Mouse (Mus musculus) thymus, adult 2 months (tissue): ENCODE data around the gene Marveld1.

Experiments
- CTCF ChIP-seq: fragments of 200-500 bp; IDR thresholded peaks from 2 replicates; pipeline ENCODE4 v1.5.1; 2012; ENCODE audit warnings: mild to moderate bottlenecking, control low read depth, low read length, moderate library complexity, borderline replicate concordance; ENCODE audit not compliant: control insufficient read depth, poor library complexity, insufficient read depth; ENCODE audit errors: extremely low read depth
- POLR2A ChIP-seq: fragments of 200-500 bp; IDR thresholded peaks from 2 replicates; pipeline ENCODE4 v1.6.1; 2012; ENCODE audit warnings: mild to moderate bottlenecking, low read length, control low read depth, moderate library complexity; ENCODE audit not compliant: control insufficient read depth, poor library complexity, insufficient read depth; ENCODE audit errors: extremely low read depth

DNA sequence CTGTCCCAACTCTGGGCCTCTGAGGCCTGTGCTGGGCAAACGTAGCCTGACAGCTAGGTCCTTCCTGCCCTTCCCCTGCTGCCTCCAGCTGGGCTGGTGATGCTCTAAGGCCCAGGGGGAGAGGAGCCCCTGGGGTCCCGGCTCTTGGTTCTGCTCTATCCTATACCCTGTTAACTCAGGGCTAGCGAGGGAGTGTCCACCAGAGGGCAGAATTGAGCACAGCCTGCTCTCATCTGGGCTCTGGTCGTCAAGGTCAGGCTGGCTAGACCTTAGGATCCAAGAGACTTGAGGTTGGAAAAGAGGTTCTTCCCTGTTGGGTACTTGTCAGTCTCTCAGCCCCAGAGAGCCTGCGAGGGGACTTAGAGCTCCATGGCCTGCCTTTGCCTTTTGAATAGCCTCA is 43.3 kb downstream of the Marveld1 start:
- TF ChIP-seq CTCF (peak; percentile 88; the same call in 1 of the 2 replicates), POLR2A (no peak)
